Mouse (Mus musculus) heart, embryonic 14.5 days (tissue): ENCODE measurements around the gene Plekhh1. TPM values are rescaled to one million over a fixed set of nuclear protein-coding genes. Genes with fewer than 3 reads are reported as not detected.
A peak's percentile ranks its signal among the peaks of the same experiment; 100 is the strongest.

Experiments used
- ATAC-seq: fragments of 200-750 bp; cut with Nextera tagmentation; 2 replicates; pipeline ENCODE4 v1.8.0; 2017; ENCODE audit warnings: low read depth, moderate TSS enrichment; ENCODE audit not compliant: insufficient number of reproducible peaks, insufficient read depth, low FRiP score
- H3K27ac ChIP-seq, 2 experiments: fragments of 200-500 bp in 1 of 2; fragments of 300-500 bp in 1 of 2; sonication (generic) in 1 of 2; replicated peaks in 1 of 2; 2 replicates each; pipeline ENCODE4 v1.5.1; 2012 to 2014; ENCODE audit warnings: low read depth in 2 of 2, low read length in 2 of 2, control low read depth in 1 of 2, mild to moderate bottlenecking in 1 of 2, mixed read lengths in 1 of 2; ENCODE audit not compliant: control insufficient read depth in 1 of 2, insufficient read depth in 1 of 2
- H3K27me3 ChIP-seq: fragments of 300-500 bp; sonication (generic); 2 replicates; pipeline ENCODE4 v1.6.1; 2014; ENCODE audit warnings: mild to moderate bottlenecking, low read length, control low read depth; ENCODE audit not compliant: control insufficient read depth, insufficient read depth
- H3K36me3 ChIP-seq: fragments of 300-500 bp; sonication (generic); 2 replicates; pipeline ENCODE4 v1.6.1; 2014; ENCODE audit warnings: mild to moderate bottlenecking, control low read depth, low read length, mixed read lengths; ENCODE audit not compliant: control insufficient read depth, insufficient read depth
- H3K4me1 ChIP-seq, 2 experiments: fragments of 200-500 bp in 1 of 2; fragments of 300-500 bp in 1 of 2; sonication (generic) in 1 of 2; 2 replicates each; pipeline ENCODE4 v1.6.1; 2012 to 2014; ENCODE audit warnings: low read length in 2 of 2, control low read depth in 1 of 2, mixed read lengths in 1 of 2; ENCODE audit not compliant: control insufficient read depth in 2 of 2, insufficient read depth in 2 of 2
- H3K4me2 ChIP-seq: fragments of 300-500 bp; sonication (generic); 2 replicates; pipeline ENCODE4 v1.6.1; 2014; ENCODE audit warnings: mild to moderate bottlenecking, low read length
- H3K4me3 ChIP-seq, 2 experiments: fragments of 200-500 bp in 1 of 2; fragments of 300-500 bp in 1 of 2; sonication (generic) in 1 of 2; 2 replicates each; pipeline ENCODE4 v1.5.1; 2012 to 2014; ENCODE audit warnings: low read length in 2 of 2, mild to moderate bottlenecking in 2 of 2, control low read depth in 1 of 2, low read depth in 1 of 2, moderate library complexity in 1 of 2; ENCODE audit not compliant: control insufficient read depth in 1 of 2, insufficient read depth in 1 of 2
- H3K9ac ChIP-seq: fragments of 300-500 bp; sonication (generic); 2 replicates; pipeline ENCODE4 v1.6.1; 2014; ENCODE audit warnings: mild to moderate bottlenecking, low read length
- H3K9me3 ChIP-seq: fragments of 300-500 bp; sonication (generic); 2 replicates; pipeline ENCODE4 v1.6.1; 2016; ENCODE audit warnings: low read length, control low read depth; ENCODE audit not compliant: control insufficient read depth
- WGBS: fragments of 180-500 bp; shearing (Covaris S2); extraction: QIAGEN DNeasy Blood & Tissue Kit; methylation state at CpG from one replicate; pipeline ENCODE4 v1.1.7; 2014; 5-methylcytosine and 5-hydroxymethylcytosine counted together
- polyA plus RNA-seq: library from polyadenylated mRNA; unstranded; fragments of >200 nt; fragmentation: Nextera tagmentation; extraction: Ambion mirVana; gene quantifications from 2 replicates; pipeline ENCODE4 v1.2.1, GENCODE M21; 2014

Plekhh1 gene
- polyA plus RNA-seq, 1 experiment from 2014 or later, result 2.6 TPM

DNA sequence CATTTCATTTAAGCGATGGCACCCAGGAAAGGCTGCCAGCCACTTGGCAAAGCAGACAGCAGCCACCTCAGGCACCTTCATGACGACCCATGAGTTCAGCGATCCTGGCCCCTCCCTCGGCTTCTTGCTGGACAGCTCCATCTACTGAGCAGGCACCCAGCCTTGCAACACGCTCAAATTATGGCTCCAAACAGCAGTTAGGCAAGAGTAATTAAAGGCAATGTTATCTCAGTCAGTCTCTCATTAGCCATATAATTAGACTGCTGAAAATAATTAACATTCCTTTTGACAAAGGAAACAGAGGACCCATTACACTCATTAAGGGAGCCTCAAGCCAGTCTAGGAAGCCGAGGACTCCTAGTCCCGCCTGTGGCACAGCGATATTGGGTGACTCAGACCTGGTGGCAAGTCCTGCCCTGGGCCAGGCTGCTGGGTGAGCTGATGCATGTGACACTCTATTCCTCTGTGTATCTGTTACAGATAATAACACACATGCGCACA lies 41.3 kb upstream of the Plekhh1 start:
- Histone ChIP-seq H3K4me1 (peaks cover 5 to 8% of the 10 kb centered on the region in 2 experiments; a peak in 3 of 4 replicates), H3K36me3 (no peaks in the 10 kb centered on the region), H3K4me2 (no peak overlapping the region), H3K9ac (no peak overlapping the region), H3K27me3 (0 out of 2 replicates have a peak, but pooled peaks cover 8% of the 10 kb centered on the region), H3K9me3 (no peaks in the 10 kb centered on the region), H3K4me3 (no peak overlapping the region), H3K27ac (no peak overlapping the region)
- ATAC-seq, result no peak
- WGBS, result 54% methylated on average over 9 of the region's 9 CpGs

DNA sequence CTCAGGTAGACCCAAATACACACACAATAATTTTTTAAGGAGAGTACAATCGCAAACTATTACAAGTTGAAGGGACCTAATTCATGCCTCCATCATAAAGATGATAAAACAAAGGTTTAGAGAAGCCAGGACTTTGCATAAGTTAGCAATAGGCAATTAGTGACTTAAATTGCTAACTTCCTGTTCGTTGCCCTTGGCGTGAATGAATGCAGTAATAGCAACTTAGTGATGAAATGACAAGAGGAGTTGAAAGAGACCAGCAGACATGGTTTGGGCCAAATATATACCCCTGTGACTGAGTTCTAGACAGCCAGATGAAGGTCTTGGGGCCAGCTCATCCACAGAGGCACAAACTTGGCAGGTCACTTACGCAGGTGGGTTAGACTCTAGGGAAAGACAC lies 32.7 kb upstream of the Plekhh1 start:
- no peak overlapping the region for H3K27ac ChIP-seq
- H3K9me3 ChIP-seq, result no peaks in the 10 kb centered on the region
- H3K36me3 ChIP-seq, result no peaks in the 10 kb centered on the region
- no peaks in the 10 kb centered on the region for H3K27me3 ChIP-seq
- H3K4me1 ChIP-seq, result no peaks in the 10 kb centered on the region
- 83% methylated on average over 4 of the region's 4 CpGs for WGBS
- H3K4me2 ChIP-seq, result no peak overlapping the region
- H3K4me3 ChIP-seq, result no peak overlapping the region
- no peak for ATAC-seq
- H3K9ac ChIP-seq, result no peak overlapping the region

DNA sequence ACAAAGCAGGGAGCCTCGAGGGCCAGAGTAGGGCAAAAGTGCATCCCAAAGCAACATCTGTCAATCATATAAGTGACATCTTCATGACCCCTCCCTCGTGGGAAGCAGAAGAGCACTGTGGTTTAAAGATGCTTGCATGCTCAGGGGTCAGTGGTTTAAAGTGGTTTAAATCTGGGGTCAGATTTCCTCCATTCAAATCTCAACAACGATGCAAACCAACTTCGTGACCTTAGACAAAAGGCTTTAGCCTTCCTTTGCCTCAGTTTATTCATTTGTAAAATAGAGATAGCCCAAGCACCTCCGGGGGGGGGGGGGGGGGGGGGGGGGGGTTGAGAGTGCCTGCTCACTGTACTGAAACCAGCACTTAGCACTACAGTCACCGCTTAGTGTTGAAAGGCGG lies 32.3 kb upstream of the Plekhh1 start:
- H3K27me3 ChIP-seq, result no peaks in the 10 kb centered on the region
- no peak overlapping the region for H3K4me3 ChIP-seq
- no peaks in the 10 kb centered on the region for H3K36me3 ChIP-seq
- no peak overlapping the region for H3K4me2 ChIP-seq
- 39% methylated on average over 6 of the region's 7 CpGs for WGBS
- H3K4me1 ChIP-seq, result no peaks in the 10 kb centered on the region
- no peaks in the 10 kb centered on the region for H3K9me3 ChIP-seq
- H3K9ac ChIP-seq, result no peak overlapping the region
- H3K27ac ChIP-seq, result no peak overlapping the region
- no peak for ATAC-seq

DNA sequence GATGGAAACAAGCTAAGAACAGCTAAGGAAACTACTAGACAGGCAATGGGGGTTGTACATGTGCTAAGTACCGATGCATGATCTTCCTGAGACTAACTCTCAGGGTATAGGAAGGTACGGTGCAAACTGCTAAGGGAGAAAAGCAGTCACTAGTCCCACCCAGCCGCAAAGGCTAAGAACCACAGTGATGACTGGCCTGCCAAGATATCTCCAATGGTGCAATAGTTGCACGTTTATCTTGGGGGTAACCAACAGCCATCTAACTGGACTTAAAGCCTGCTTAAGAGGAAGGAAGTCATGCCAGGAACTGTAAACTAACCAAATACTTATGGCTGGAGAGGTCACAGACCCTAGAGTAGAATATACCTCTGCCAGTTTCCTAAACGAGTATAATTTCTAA lies 26.6 kb upstream of the Plekhh1 start:
- WGBS, result 74% methylated on average over 5 of the region's 5 CpGs
- peaks cover 0 to 6% of the 10 kb centered on the region in 2 experiments; a peak in 1 of 4 replicates for H3K4me1 ChIP-seq

DNA sequence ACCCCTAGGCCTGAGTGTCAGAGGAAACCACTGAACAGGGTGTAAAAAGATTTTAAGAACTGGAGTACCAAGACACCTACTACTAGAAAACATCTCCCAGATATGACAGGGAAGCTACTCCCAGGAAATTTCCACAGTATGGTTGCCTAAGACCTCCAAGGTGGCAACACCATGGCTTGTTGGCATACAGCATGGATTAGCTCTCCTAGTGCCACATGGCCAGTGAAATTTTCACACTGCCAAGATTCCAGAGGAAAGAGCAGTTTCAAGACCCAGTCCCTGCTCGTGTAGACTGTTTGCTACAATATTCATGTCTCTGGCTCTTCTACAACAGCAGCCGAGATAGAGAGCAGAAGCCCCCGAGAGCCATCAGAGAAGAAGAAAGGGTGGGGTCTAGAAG lies 26.0 kb upstream of the Plekhh1 start:
- no peaks in the 10 kb centered on the region for H3K9me3 ChIP-seq
- no peaks in the 10 kb centered on the region for H3K36me3 ChIP-seq
- no peak overlapping the region for H3K4me3 ChIP-seq
- H3K27ac ChIP-seq, result no peak overlapping the region
- ATAC-seq, result no peak
- peaks cover 0 to 7% of the 10 kb centered on the region in 2 experiments; a peak in 1 of 4 replicates for H3K4me1 ChIP-seq
- H3K27me3 ChIP-seq, result peaks cover 17% of the 10 kb centered on the region
- H3K9ac ChIP-seq, result no peak overlapping the region
- WGBS, result 79% methylated on average over 3 of the region's 3 CpGs
- H3K4me2 ChIP-seq, result no peak overlapping the region

More for the DNA sequence above, 26.6 kb upstream of the Plekhh1 start:
- no peak overlapping the region for H3K9ac ChIP-seq
- H3K4me3 ChIP-seq, result no peak overlapping the region
- no peaks in the 10 kb centered on the region for H3K9me3 ChIP-seq
- no peak overlapping the region for H3K4me2 ChIP-seq
- H3K36me3 ChIP-seq, result no peaks in the 10 kb centered on the region
- no peak for ATAC-seq
- H3K27me3 ChIP-seq, result peaks cover 17% of the 10 kb centered on the region
- H3K27ac ChIP-seq, result no peak overlapping the region

DNA sequence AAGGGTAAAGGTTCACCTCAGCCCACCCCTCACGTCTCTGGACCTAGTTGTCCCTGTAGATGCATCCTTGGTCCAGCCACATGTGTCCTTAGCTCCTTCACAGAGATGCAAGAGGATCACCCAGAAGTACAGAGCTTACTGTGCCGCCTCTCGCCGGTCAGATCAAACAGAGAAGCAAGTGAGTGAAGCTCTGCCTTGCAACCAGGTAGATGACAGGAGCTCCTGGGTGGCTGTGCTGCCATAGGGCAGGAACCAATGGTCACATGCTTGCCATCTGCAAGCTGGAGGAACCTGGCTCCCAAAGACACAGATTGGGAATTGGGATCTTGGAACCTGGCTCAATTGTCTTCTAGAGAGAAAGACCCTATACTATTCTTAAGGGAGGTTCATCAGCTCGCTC lies 23.5 kb upstream of the Plekhh1 start:
- H3K4me2 ChIP-seq, result no peak overlapping the region
- H3K4me3 ChIP-seq, result no peak overlapping the region
- peaks cover 0 to 7% of the 10 kb centered on the region in 2 experiments; a peak in 1 of 4 replicates for H3K4me1 ChIP-seq
- ATAC-seq, result no peak
- H3K36me3 ChIP-seq, result no peaks in the 10 kb centered on the region
- 74% methylated on average over 5 of the region's 5 CpGs for WGBS
- H3K9ac ChIP-seq, result no peak overlapping the region
- no peaks in the 10 kb centered on the region for H3K9me3 ChIP-seq
- H3K27me3 ChIP-seq, result peaks cover 17% of the 10 kb centered on the region
- H3K27ac ChIP-seq, result no peak overlapping the region

DNA sequence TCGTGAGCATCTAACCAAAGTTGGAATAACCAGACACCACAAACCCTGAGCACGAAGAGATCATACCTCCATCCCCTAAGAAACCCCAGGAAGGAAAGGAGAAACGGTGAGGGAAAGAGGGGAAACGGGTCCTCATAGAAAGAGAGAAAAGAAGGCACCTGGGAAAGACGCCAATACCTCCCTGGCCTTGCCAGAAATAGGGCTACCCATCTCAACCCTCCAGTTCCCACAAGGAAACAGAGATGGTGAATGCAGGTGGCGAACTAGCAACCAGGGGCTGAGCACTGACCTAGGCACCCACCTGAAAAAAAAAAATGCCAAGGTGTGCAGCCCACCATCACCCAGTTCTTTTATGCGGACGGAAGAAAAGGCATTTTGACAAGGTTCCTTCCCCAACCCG lies 22.9 kb upstream of the Plekhh1 start:
- WGBS, result 37% methylated on average over 9 of the region's 9 CpGs
- H3K4me3 ChIP-seq, result peak overlapping the region; percentile 63 to 89
- H3K4me1 ChIP-seq, result peaks cover 2 to 7% of the 10 kb centered on the region in 2 experiments; a peak in 1 of 4 replicates
- peak overlapping the region; percentile 81; the same call in 1 of the 2 replicates for H3K9ac ChIP-seq
- H3K9me3 ChIP-seq, result no peaks in the 10 kb centered on the region
- no peak overlapping the region for H3K27ac ChIP-seq
- H3K27me3 ChIP-seq, result peaks cover 17% of the 10 kb centered on the region
- no peaks in the 10 kb centered on the region for H3K36me3 ChIP-seq
- ATAC-seq, result no peak
- H3K4me2 ChIP-seq, result peak overlapping the region; percentile 88
